Mouse (Mus musculus) thymus, adult 2 months (tissue): ENCODE measurements around the gene Tlr13. TPM values are rescaled to one million over a fixed set of nuclear protein-coding genes. Genes with fewer than 3 reads are reported as not detected.

Experiments used
- DNase-seq: peaks from one replicate; pipeline ENCODE4 v3.0.0; 2021
- H3K27ac ChIP-seq: fragments of 200-500 bp; 2 replicates; pipeline ENCODE4 v1.5.1; 2012; ENCODE audit warnings: low read length, control low read depth; ENCODE audit not compliant: control insufficient read depth, insufficient read depth
- H3K27me3 ChIP-seq: fragments of 200-500 bp; 2 replicates; pipeline ENCODE4 v1.6.1; 2012; ENCODE audit warnings: mild to moderate bottlenecking, low read length, moderate library complexity, mixed read lengths; ENCODE audit not compliant: control insufficient read depth, insufficient read depth
- H3K36me3 ChIP-seq: fragments of 200-500 bp; 2 replicates; pipeline ENCODE4 v1.6.1; 2012; ENCODE audit warnings: mild to moderate bottlenecking, low read length, moderate library complexity; ENCODE audit not compliant: control insufficient read depth, insufficient read depth
- H3K4me1 ChIP-seq: fragments of 200-500 bp; replicated peaks from 2 replicates; pipeline ENCODE4 v1.6.1; 2012; ENCODE audit warnings: low read length; ENCODE audit not compliant: control insufficient read depth, insufficient read depth
- H3K4me3 ChIP-seq: fragments of 200-500 bp; 2 replicates; pipeline ENCODE4 v1.5.1; 2012; ENCODE audit warnings: mild to moderate bottlenecking, low read length, control low read depth, moderate library complexity; ENCODE audit not compliant: control insufficient read depth, insufficient read depth
- CTCF ChIP-seq: fragments of 200-500 bp; IDR thresholded peaks from 2 replicates; pipeline ENCODE4 v1.5.1; 2012; ENCODE audit warnings: mild to moderate bottlenecking, control low read depth, low read length, moderate library complexity, borderline replicate concordance; ENCODE audit not compliant: control insufficient read depth, poor library complexity, insufficient read depth; ENCODE audit errors: extremely low read depth
- POLR2A ChIP-seq: fragments of 200-500 bp; IDR thresholded peaks from 2 replicates; pipeline ENCODE4 v1.6.1; 2012; ENCODE audit warnings: mild to moderate bottlenecking, low read length, control low read depth, moderate library complexity; ENCODE audit not compliant: control insufficient read depth, poor library complexity, insufficient read depth; ENCODE audit errors: extremely low read depth
- WGBS: fragments of 180-500 bp; shearing (Covaris S2); methylation state at CpG from one replicate; pipeline ENCODE4 v1.1.7; 2018; 5-methylcytosine and 5-hydroxymethylcytosine counted together
- polyA plus RNA-seq: library from polyadenylated mRNA; depleted of rRNA; stranded (reverse); fragments of >200 nt; gene quantifications from 2 replicates; pipeline ENCODE4 v1.2.3, GENCODE M21; 2012; rRNA removed

The Tlr13 gene
- polyA plus RNA-seq, 1 experiment = 1.3 TPM

DNA sequence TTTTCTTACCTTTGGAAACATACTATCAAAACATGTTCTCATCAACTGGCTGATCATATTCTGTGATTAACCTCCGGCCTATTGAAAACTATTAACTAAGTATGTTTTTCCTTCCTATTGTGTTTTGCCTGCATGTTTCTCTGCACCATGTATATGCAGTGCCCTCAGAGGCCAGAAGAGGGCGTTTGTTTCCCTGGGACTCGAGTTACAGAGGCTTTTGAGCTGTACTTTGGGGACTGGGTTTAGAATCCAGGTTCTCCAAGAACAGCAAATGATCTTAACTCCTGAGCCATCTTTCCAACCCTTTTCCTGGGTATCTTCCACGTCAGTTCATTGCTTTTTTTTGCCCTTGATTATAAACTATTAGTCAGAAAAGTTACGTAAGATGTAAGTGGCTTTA lies 54.3 kb downstream of the Tlr13 start:
- no peaks in the 10 kb centered on the region for H3K4me1 ChIP-seq
- 80% methylated on average over 5 of the region's 5 CpGs for WGBS
- DNase-seq = no peak
- H3K27me3 ChIP-seq = no peaks in the 10 kb centered on the region
- H3K4me3 ChIP-seq = no peak overlapping the region
- H3K27ac ChIP-seq = no peak overlapping the region
- peaks cover 36% of the 10 kb centered on the region for H3K36me3 ChIP-seq
- no peak for TF ChIP-seq CTCF
- TF ChIP-seq POLR2A = no peak

DNA sequence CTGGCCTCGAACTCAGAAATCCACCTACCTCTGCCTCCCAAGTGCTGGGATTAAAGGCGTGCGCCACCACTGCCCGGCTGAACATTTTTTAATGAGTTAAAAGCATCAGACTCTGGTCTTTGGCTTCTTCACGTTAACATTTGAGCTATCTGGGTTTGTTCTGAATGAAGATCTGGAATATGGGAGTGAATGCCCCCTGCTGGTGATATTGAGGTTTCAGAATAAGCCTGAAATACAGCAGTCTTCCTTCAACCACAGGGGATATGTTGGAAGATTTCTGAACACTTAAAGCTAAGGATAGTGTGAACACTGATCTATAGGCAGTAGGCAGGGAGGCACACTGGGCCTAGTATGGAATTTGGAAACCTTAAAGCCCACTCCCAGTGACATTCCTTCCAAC lies 55.9 kb downstream of the Tlr13 start:
- no peak overlapping the region for H3K4me3 ChIP-seq
- H3K27me3 ChIP-seq = no peaks in the 10 kb centered on the region
- H3K4me1 ChIP-seq = no peaks in the 10 kb centered on the region
- TF ChIP-seq POLR2A = no peak
- TF ChIP-seq CTCF = no peak
- peaks cover 38% of the 10 kb centered on the region for H3K36me3 ChIP-seq
- 91% methylated on average over 5 of the region's 5 CpGs for WGBS
- H3K27ac ChIP-seq = no peak overlapping the region
- no peak for DNase-seq

DNA sequence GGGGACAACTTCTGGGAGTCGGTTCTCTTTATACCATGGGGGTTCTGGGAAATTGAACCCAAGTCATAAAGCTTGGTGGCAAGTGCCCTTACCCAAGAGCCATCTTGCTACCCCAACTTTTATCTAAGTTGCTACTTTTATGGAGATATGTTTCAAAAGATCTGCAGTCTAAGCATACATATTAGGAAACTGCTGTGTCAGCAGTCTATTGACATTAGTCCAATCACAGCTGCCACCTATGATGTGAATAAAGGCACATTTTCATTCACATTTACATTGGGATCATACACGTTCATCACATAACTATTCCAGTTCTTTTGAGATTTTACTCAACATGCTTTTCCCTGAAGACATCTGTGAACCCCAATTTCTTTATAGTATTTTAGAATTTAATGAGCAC lies 66.1 kb downstream of the Tlr13 start:
- Histone ChIP-seq H3K4me1 (no peaks in the 10 kb centered on the region), H3K36me3 (no peaks in the 10 kb centered on the region), H3K27me3 (no peaks in the 10 kb centered on the region), H3K4me3 (no peak overlapping the region), H3K27ac (no peak overlapping the region)
- DNase-seq = no peak
- TF ChIP-seq CTCF = no peak
- no peak for TF ChIP-seq POLR2A
- WGBS = 94% methylated on average over 2 of the region's 2 CpGs

Other genes starting within 250 kb of the Tlr13 start
- gene Atrx, start 213.8 kb upstream of the Tlr13 start, polyA plus RNA-seq = 104 and 131 TPM in 2 replicates
- gene Magt1, start 131.3 kb upstream of the Tlr13 start, polyA plus RNA-seq = 6.6 TPM in 2 replicates
- gene Cox7b, start 127.5 kb upstream of the Tlr13 start, polyA plus RNA-seq = 112 and 183 TPM in 2 replicates
- 4.6 and 5.2 TPM in 2 replicates for gene Atp7a, start 115.9 kb upstream of the Tlr13 start, polyA plus RNA-seq
- 115 and 117 TPM in 2 replicates for gene Pgk1, start 43.9 kb downstream of the Tlr13 start, polyA plus RNA-seq
- gene Taf9b, start 78.0 kb downstream of the Tlr13 start, polyA plus RNA-seq = 4.4 and 5.5 TPM in 2 replicates
- gene Fnd3c2, start 112.2 kb downstream of the Tlr13 start, polyA plus RNA-seq = not detected in 2 replicates